ENCODE assay signal across 11 mouse cellular contexts in genomic region chr6:146080546-146081512, GRCm38 (mm10).
DNase-seq lines count a peak whose midpoint lies in the region; ATAC-seq lines count a peak whose summit lies in the region.
"Had no signal": no experiment of that assay in that cellular context is flagged by ENCODE, and none has a peak within 500 bp of the region (broad histone marks: within the 10 kb centered on the region; RNA-seq: fewer than 3 reads in every experiment).

No protein-coding gene starts in this region.

- peaks cover 23% of the 10 kb centered on the region for H3K4me1 ChIP-seq in heart, embryonic 12.5 days (replicated peaks)
- peaks cover 10% of the 10 kb centered on the region; the same call in 1 of the 2 replicates for H3K4me1 ChIP-seq in midbrain, embryonic 13.5 days (replicated peaks)
- H3K4me1 ChIP-seq in midbrain, embryonic 15.5 days, result peaks cover 7% of the 10 kb centered on the region; the same call in 1 of the 2 replicates
- peaks cover 5% of the 10 kb centered on the region; the same call in 1 of the 2 replicates for H3K4me1 ChIP-seq in embryonic facial prominence, embryonic 14.5 days (ENCODE audit: control insufficient read depth, insufficient read depth, low read length)
- H3K4me1 ChIP-seq: forebrain, embryonic 15.5 days; neural tube, embryonic 12.5 days had no signal

- 46% methylated on average over 18 of the region's 18 CpGs for WGBS in heart, embryonic 12.5 days
- WGBS in midbrain, embryonic 13.5 days, result 72% methylated on average over 18 of the region's 18 CpGs
- 71% methylated on average over 18 of the region's 18 CpGs for WGBS in midbrain, embryonic 15.5 days
- 50% methylated on average over 18 of the region's 18 CpGs for WGBS in embryonic facial prominence, embryonic 14.5 days

- peak; percentile 74 for ATAC-seq in heart, embryonic 12.5 days (ENCODE audit: insufficient number of reproducible peaks, low FRiP score)
- 0 out of 2 replicates have a peak, but pooled peaks have one; percentile 40 for ATAC-seq in midbrain, embryonic 13.5 days
- ATAC-seq in midbrain, embryonic 15.5 days (replicated peaks), result no peak
- no peak for ATAC-seq in embryonic facial prominence, embryonic 14.5 days (ENCODE audit: low read depth)
- ATAC-seq: forebrain, embryonic 15.5 days had no signal

- H3K36me3 ChIP-seq in heart, embryonic 12.5 days, result no peaks in the 10 kb centered on the region
- no peaks in the 10 kb centered on the region for H3K36me3 ChIP-seq in midbrain, embryonic 13.5 days
- H3K36me3 ChIP-seq in midbrain, embryonic 15.5 days (replicated peaks), result no peaks in the 10 kb centered on the region
- H3K36me3 ChIP-seq in embryonic facial prominence, embryonic 14.5 days (ENCODE audit: control insufficient read depth, insufficient read depth, low read length), result no peaks in the 10 kb centered on the region
- H3K36me3 ChIP-seq: forebrain, embryonic 15.5 days; neural tube, embryonic 12.5 days had no signal

- H3K27me3 ChIP-seq in heart, embryonic 12.5 days (replicated peaks), result no peaks in the 10 kb centered on the region
- no peaks in the 10 kb centered on the region for H3K27me3 ChIP-seq in midbrain, embryonic 13.5 days
- no peaks in the 10 kb centered on the region for H3K27me3 ChIP-seq in midbrain, embryonic 15.5 days (replicated peaks)
- H3K27me3 ChIP-seq in embryonic facial prominence, embryonic 14.5 days (replicated peaks; ENCODE audit: control insufficient read depth, insufficient read depth, low read length), result no peaks in the 10 kb centered on the region
- H3K27me3 ChIP-seq: forebrain, embryonic 15.5 days; neural tube, embryonic 12.5 days had no signal

- peak overlapping the region; percentile 86 for H3K27ac ChIP-seq in heart, embryonic 12.5 days (ENCODE audit: poor library complexity, severe bottlenecking)
- H3K27ac ChIP-seq in midbrain, embryonic 13.5 days, result no peak overlapping the region
- H3K27ac ChIP-seq in midbrain, embryonic 15.5 days, result no peak overlapping the region
- no peak overlapping the region for H3K27ac ChIP-seq in embryonic facial prominence, embryonic 14.5 days (replicated peaks; ENCODE audit: low read depth, low read length)
- H3K27ac ChIP-seq: forebrain, embryonic 15.5 days; neural tube, embryonic 12.5 days had no signal

- DNase-seq in heart, postnatal 25 days (ENCODE audit: low spot score), result no peak
- DNase-seq in embryonic facial prominence, embryonic 14.5 days (ENCODE audit: low spot score), result peak; percentile 19
- peak; percentile 41 to 47 for DNase-seq in thymus, postnatal 36 days
- DNase-seq in urinary bladder, postnatal 4 days (ENCODE audit: low spot score in 2 of 2), result no peak
- DNase-seq in gastrocnemius, postnatal 14 days, result no peak
- DNase-seq: lung, adult 2 months had no signal

- H3K9me3 ChIP-seq in heart, embryonic 12.5 days (replicated peaks), result peaks cover 8% of the 10 kb centered on the region
- H3K9me3 ChIP-seq in midbrain, embryonic 13.5 days, result no peaks in the 10 kb centered on the region
- H3K9me3 ChIP-seq in midbrain, embryonic 15.5 days, result no peaks in the 10 kb centered on the region
- 0 out of 2 replicates have a peak, but pooled peaks cover 6% of the 10 kb centered on the region for H3K9me3 ChIP-seq in embryonic facial prominence, embryonic 14.5 days (ENCODE audit: control insufficient read depth, low read length)
- H3K9me3 ChIP-seq: forebrain, embryonic 15.5 days; neural tube, embryonic 12.5 days had no signal

- intact Hi-C loops in heart, postnatal 25 days (cut with DNase I), result no loop called here
- intact Hi-C loops in gastrocnemius, postnatal 14 days (cut with DNase I; ENCODE audit: low total_unique reads), result no loop called here

- H3K4me3 ChIP-seq in heart, embryonic 12.5 days, result no peak overlapping the region
- H3K4me3 ChIP-seq in midbrain, embryonic 13.5 days (replicated peaks), result no peak overlapping the region
- H3K4me3 ChIP-seq in midbrain, embryonic 15.5 days, result no peak overlapping the region
- no peak overlapping the region for H3K4me3 ChIP-seq in embryonic facial prominence, embryonic 14.5 days (ENCODE audit: low read depth, low read length)
- H3K4me3 ChIP-seq: forebrain, embryonic 15.5 days; neural tube, embryonic 12.5 days had no signal

- no peak overlapping the region for H3K9ac ChIP-seq in heart, embryonic 12.5 days
- no peak overlapping the region for H3K9ac ChIP-seq in midbrain, embryonic 13.5 days (replicated peaks)
- H3K9ac ChIP-seq in midbrain, embryonic 15.5 days, result no peak overlapping the region
- H3K9ac ChIP-seq in embryonic facial prominence, embryonic 14.5 days (ENCODE audit: low read depth, low read length), result no peak overlapping the region
- H3K9ac ChIP-seq: forebrain, embryonic 15.5 days; neural tube, embryonic 12.5 days had no signal

- H3K4me2 ChIP-seq in heart, embryonic 12.5 days, result no peak overlapping the region
- no peak overlapping the region for H3K4me2 ChIP-seq in midbrain, embryonic 13.5 days (replicated peaks)
- H3K4me2 ChIP-seq in midbrain, embryonic 15.5 days, result no peak overlapping the region
- no peak overlapping the region for H3K4me2 ChIP-seq in embryonic facial prominence, embryonic 14.5 days (ENCODE audit: low read depth, low read length)
- H3K4me2 ChIP-seq: forebrain, embryonic 15.5 days; neural tube, embryonic 12.5 days had no signal

Comparison
In these comparisons a context has a peak if more than half of its experiments do, and no peak if none do; other contexts are left out.
1. ATAC-seq: peak in heart, embryonic 12.5 days (single experiment) and midbrain, embryonic 13.5 days (single experiment); none in midbrain, embryonic 15.5 days (single experiment) and embryonic facial prominence, embryonic 14.5 days (single experiment).
2. DNase-seq: peak in embryonic facial prominence, embryonic 14.5 days (single experiment) and thymus, postnatal 36 days (2 of 2); none in heart, postnatal 25 days (single experiment), urinary bladder, postnatal 4 days (0 of 2) and gastrocnemius, postnatal 14 days (single experiment).